12 mouse cellular contexts compared by ENCODE assay signal in genomic region chr6:144398115-144398514, GRCm38 (mm10).
DNase-seq lines count a peak whose midpoint lies in the region; ATAC-seq lines count a peak whose summit lies in the region.
"Had no signal": no experiment of that assay in that cellular context is flagged by ENCODE, and none has a peak within 500 bp of the region (broad histone marks: within the 10 kb centered on the region; RNA-seq: fewer than 3 reads in every experiment).

No protein-coding gene starts in this region.

- peaks cover 11% of the 10 kb centered on the region for H3K4me1 ChIP-seq in kidney, embryonic 15.5 days
- peaks cover 18% of the 10 kb centered on the region for H3K4me1 ChIP-seq in hindbrain, embryonic 13.5 days (replicated peaks)
- H3K4me1 ChIP-seq in midbrain, embryonic 15.5 days, result no peaks in the 10 kb centered on the region
- H3K4me1 ChIP-seq: megakaryocyte, embryonic 14.5 days had no signal

- H3K27ac ChIP-seq in kidney, embryonic 15.5 days, result no peak overlapping the region
- no peak overlapping the region for H3K27ac ChIP-seq in hindbrain, embryonic 13.5 days
- no peak overlapping the region for H3K27ac ChIP-seq in midbrain, embryonic 15.5 days

- no peaks in the 10 kb centered on the region for H3K36me3 ChIP-seq in kidney, embryonic 15.5 days
- no peaks in the 10 kb centered on the region for H3K36me3 ChIP-seq in hindbrain, embryonic 13.5 days
- H3K36me3 ChIP-seq in midbrain, embryonic 15.5 days (replicated peaks), result no peaks in the 10 kb centered on the region

- H3K4me2 ChIP-seq in kidney, embryonic 15.5 days, result peak overlapping the region; percentile 42
- peak overlapping the region; percentile 36 for H3K4me2 ChIP-seq in hindbrain, embryonic 13.5 days
- peak overlapping the region; percentile 0; the same call in 1 of the 2 replicates for H3K4me2 ChIP-seq in midbrain, embryonic 15.5 days

- peak; percentile 84 for ATAC-seq in kidney, embryonic 15.5 days (replicated peaks; ENCODE audit: low FRiP score)
- no peak for ATAC-seq in hindbrain, embryonic 13.5 days (ENCODE audit: low FRiP score)
- no peak for ATAC-seq in midbrain, embryonic 15.5 days (replicated peaks)
- no peak for ATAC-seq in monocyte, adult 5-6 weeks (replicated peaks; ENCODE audit: insufficient number of reproducible peaks, low FRiP score, low TSS enrichment, poor library complexity, severe bottlenecking)

- no peaks in the 10 kb centered on the region for H3K27me3 ChIP-seq in kidney, embryonic 15.5 days
- H3K27me3 ChIP-seq in hindbrain, embryonic 13.5 days, result peaks cover 13% of the 10 kb centered on the region; the same call in 1 of the 2 replicates
- no peaks in the 10 kb centered on the region for H3K27me3 ChIP-seq in midbrain, embryonic 15.5 days (replicated peaks)

- 15% methylated on average over 10 of the region's 10 CpGs for WGBS in kidney, embryonic 15.5 days
- 15% methylated on average over 10 of the region's 10 CpGs for WGBS in hindbrain, embryonic 13.5 days
- WGBS in midbrain, embryonic 15.5 days, result 21% methylated on average over 10 of the region's 10 CpGs

- H3K4me3 ChIP-seq in kidney, embryonic 15.5 days (replicated peaks), result 0 out of 2 replicates have a peak overlapping the region, but pooled peaks have one; percentile 15
- no peak overlapping the region for H3K4me3 ChIP-seq in hindbrain, embryonic 13.5 days
- H3K4me3 ChIP-seq in midbrain, embryonic 15.5 days, result no peak overlapping the region
- H3K4me3 ChIP-seq: megakaryocyte, embryonic 14.5 days had no signal

- H3K9me3 ChIP-seq in kidney, embryonic 15.5 days (replicated peaks), result no peaks in the 10 kb centered on the region
- H3K9me3 ChIP-seq in hindbrain, embryonic 13.5 days, result no peaks in the 10 kb centered on the region
- H3K9me3 ChIP-seq in midbrain, embryonic 15.5 days, result no peaks in the 10 kb centered on the region
- H3K9me3 ChIP-seq: megakaryocyte, embryonic 14.5 days had no signal

- DNase-seq in kidney, adult 9 months, result no peak
- DNase-seq in embryo, embryonic 11.5 days (ENCODE audit: low read depth, low spot score), result peak; percentile 43
- no peak for DNase-seq in right cerebral cortex, adult 2 months (ENCODE audit: low spot score in 2 of 2)
- no peak for DNase-seq in spleen, postnatal 10 days (ENCODE audit: low spot score in 2 of 2)
- DNase-seq: gastrocnemius, postnatal 14 days; kidney, postnatal 25 days; liver had no signal

- no peak overlapping the region for H3K9ac ChIP-seq in kidney, embryonic 15.5 days
- no peak overlapping the region for H3K9ac ChIP-seq in hindbrain, embryonic 13.5 days
- H3K9ac ChIP-seq in midbrain, embryonic 15.5 days, result no peak overlapping the region
